23 mouse cellular contexts compared by ENCODE assay signal in the genomic region with DNA sequence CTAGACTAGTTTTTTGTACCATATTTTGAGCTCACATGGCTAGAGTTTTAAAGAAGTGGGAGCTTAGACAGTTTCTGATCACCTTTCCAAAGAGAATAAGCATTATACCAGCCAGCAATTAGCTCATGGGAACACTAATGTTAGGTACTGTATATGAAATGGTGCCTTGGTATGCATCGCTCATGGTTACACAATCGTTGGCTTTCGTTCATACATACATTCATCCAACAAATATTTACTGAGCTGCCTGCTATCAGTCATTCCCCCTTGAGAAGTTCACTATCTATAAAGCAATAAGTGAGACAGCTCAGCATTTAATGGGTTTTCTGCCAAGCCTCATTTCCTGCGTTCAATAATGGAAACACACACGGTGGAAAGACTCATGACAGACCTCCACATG. TPM values are rescaled to one million over a fixed set of nuclear protein-coding genes. Genes with fewer than 3 reads are reported as not detected.
DNase-seq lines count a peak whose midpoint lies in the region; ATAC-seq and TF ChIP-seq lines count a peak whose summit lies in the region.
"Had no signal": no experiment of that assay in that cellular context is flagged by ENCODE, and none has a peak within 500 bp of the region (broad histone marks: within the 10 kb centered on the region; RNA-seq: fewer than 3 reads in every experiment).

No protein-coding gene starts in this region.

- no peak overlapping the region for H3K4me2 ChIP-seq in kidney, embryonic 14.5 days (replicated peaks; ENCODE audit: low read depth, low read length)
- H3K4me2 ChIP-seq: embryonic facial prominence, embryonic 13.5 days; embryonic facial prominence, embryonic 15.5 days; forebrain, embryonic 13.5 days; forebrain, embryonic 15.5 days had no signal

- DNase-seq in 3T3-L1 (ENCODE audit: low read depth, low spot score): peak; percentile 88
- DNase-seq in layer of hippocampus, postnatal 10 days (ENCODE audit: low spot score in 2 of 2): no peak
- DNase-seq in gastrocnemius, adult 18-20 months (ENCODE audit: low spot score): no peak
- DNase-seq: adrenal gland, adult 8-10 months; adrenal gland, postnatal 14 days; adrenal gland, postnatal 36 days; B cell, adult 2 months; cerebellum, adult 18-20 months; cerebellum, adult 8-10 months; cerebellum, adult 9-11 months; cerebellum, postnatal 14 days; cerebellum, postnatal 36 days; embryo, embryonic 11 days; forebrain, postnatal 0 days had no signal

- H3K27me3 ChIP-seq in C2C12 (ENCODE audit: control insufficient read depth, insufficient read depth, insufficient read length): no peaks in the 10 kb centered on the region
- H3K27me3 ChIP-seq in kidney, embryonic 14.5 days (ENCODE audit: control insufficient read depth, insufficient read depth, low read length): no peaks in the 10 kb centered on the region
- H3K27me3 ChIP-seq: embryonic facial prominence, embryonic 13.5 days; embryonic facial prominence, embryonic 15.5 days; forebrain, embryonic 13.5 days; forebrain, embryonic 15.5 days; Patski had no signal

- peaks cover 34% of the 10 kb centered on the region for H3K79me3 ChIP-seq in C2C12 (ENCODE audit: low read depth)

- peaks cover 50% of the 10 kb centered on the region for H3K79me2 ChIP-seq in C2C12 (ENCODE audit: control insufficient read depth, insufficient read depth)

- H3K9me3 ChIP-seq in kidney, embryonic 14.5 days (ENCODE audit: control insufficient read depth, low read length): no peaks in the 10 kb centered on the region
- H3K9me3 ChIP-seq: embryonic facial prominence, embryonic 13.5 days; embryonic facial prominence, embryonic 15.5 days; forebrain, embryonic 13.5 days; forebrain, embryonic 15.5 days had no signal

- H3K4me3 ChIP-seq in C2C12 (ENCODE audit: insufficient read depth, poor library complexity, severe bottlenecking): no peak overlapping the region
- H3K4me3 ChIP-seq in embryonic fibroblast, embryonic 13.5 days (ENCODE audit: insufficient read depth, low read length): no peak overlapping the region
- no peak overlapping the region for H3K4me3 ChIP-seq in kidney, embryonic 14.5 days (ENCODE audit: low read length)
- H3K4me3 ChIP-seq: embryonic facial prominence, embryonic 13.5 days; embryonic facial prominence, embryonic 15.5 days; forebrain, embryonic 13.5 days; forebrain, embryonic 15.5 days had no signal

- no peak overlapping the region for H3K9ac ChIP-seq in kidney, embryonic 14.5 days (ENCODE audit: low read depth, low read length)
- H3K9ac ChIP-seq: embryonic facial prominence, embryonic 13.5 days; embryonic facial prominence, embryonic 15.5 days; forebrain, embryonic 13.5 days; forebrain, embryonic 15.5 days; forebrain, postnatal 0 days had no signal

- no peaks in the 10 kb centered on the region for H3K36me3 ChIP-seq in C2C12 (ENCODE audit: control insufficient read depth, insufficient read depth)
- no peaks in the 10 kb centered on the region; the same call in 1 of the 2 replicates for H3K36me3 ChIP-seq in kidney, embryonic 14.5 days (ENCODE audit: control insufficient read depth, insufficient read depth, low read length)
- H3K36me3 ChIP-seq: forebrain, embryonic 15.5 days had no signal

- peaks cover 6% of the 10 kb centered on the region for H3K4me1 ChIP-seq in embryonic fibroblast, embryonic 13.5 days (ENCODE audit: control insufficient read depth, insufficient read depth, low read length)
- H3K4me1 ChIP-seq in kidney, embryonic 14.5 days (ENCODE audit: control insufficient read depth, insufficient read depth, low read length): peaks cover 8% of the 10 kb centered on the region; the same call in 1 of the 2 replicates

- peak overlapping the region; percentile 74; the same call in 1 of the 2 replicates for H3K27ac ChIP-seq in embryonic fibroblast, embryonic 13.5 days (ENCODE audit: insufficient read depth, low read length)
- no peak overlapping the region for H3K27ac ChIP-seq in kidney, embryonic 14.5 days (ENCODE audit: low read depth, low read length)
- H3K27ac ChIP-seq: embryonic facial prominence, embryonic 13.5 days; embryonic facial prominence, embryonic 15.5 days; forebrain, embryonic 13.5 days; forebrain, embryonic 15.5 days had no signal

- WGBS in kidney, embryonic 14.5 days: 90% methylated on average over 5 of the region's 5 CpGs

- no peak for ATAC-seq in kidney, embryonic 14.5 days (ENCODE audit: low FRiP score, low TSS enrichment)
- ATAC-seq: activated CD4-positive, CD25-positive, alpha-beta regulatory T cell, adult 4 months; forebrain, embryonic 13.5 days; forebrain, embryonic 15.5 days; forebrain, postnatal 0 days; Patski had no signal

- no peak for TF ChIP-seq POLR2A in embryonic fibroblast, embryonic 13.5 days (IDR thresholded peaks at IDR 0.05; ENCODE audit: low read depth, low read length)

- H3ac ChIP-seq in C2C12 (ENCODE audit: control insufficient read depth, insufficient read length, low read depth): no peak overlapping the region

- no peak for TF ChIP-seq CTCF in C2C12 (IDR thresholded peaks at IDR 0.05; ENCODE audit: control insufficient read depth, insufficient read depth, insufficient read length)
- TF ChIP-seq CTCF in embryonic fibroblast, embryonic 13.5 days (IDR thresholded peaks at IDR 0.05; ENCODE audit: borderline replicate concordance, insufficient read depth, low read length): no peak

TF ChIP-seq in C2C12, 6 proteins besides CTCF, POLR2A, EP300 and RAD21:
- peak; percentile 60 for TF ChIP-seq CEBPB (IDR thresholded peaks at IDR 0.05; ENCODE audit: low read depth)
- TF ChIP-seq MAX (IDR thresholded peaks at IDR 0.05): no peak

RNA-seq across cellular contexts. Expression of gene Tbc1d23, which starts 4.9 kb away (rescaled TPM):
- polyA plus RNA-seq in C2C12 (2012; fragmentation: generic; extraction: Trizol): 5.3 TPM
- polyA plus RNA-seq in embryonic fibroblast, embryonic 13.5 days (2011; ENCODE audit: insufficient read length, low read depth, missing spikeins): 47.6 and 52.5 TPM in 2 replicates
- total RNA-seq in layer of hippocampus, postnatal 10 days (2021): 10 to 100 TPM; 42.0 to 55.3 TPM
- total RNA-seq in gastrocnemius, adult 18-20 months (2021): 10 to 100 TPM; 16.6 to 19.6 TPM
- 28.1 and 31.2 TPM in 2 replicates for polyA plus RNA-seq in kidney, embryonic 14.5 days (2014; fragmentation: Nextera tagmentation; extraction: Ambion mirVana)

RNA-seq across cellular contexts. Expression of gene Nit2, which starts 59.3 kb away (rescaled TPM):
- 24.1 TPM for polyA plus RNA-seq in C2C12 (2012; fragmentation: generic; extraction: Trizol)
- polyA plus RNA-seq in embryonic fibroblast, embryonic 13.5 days (2011; ENCODE audit: insufficient read length, low read depth, missing spikeins): 70.7 and 91.4 TPM in 2 replicates
- 10 to 100 TPM; 21.3 to 23.8 TPM for total RNA-seq in layer of hippocampus, postnatal 10 days (2021)
- 10 to 100 TPM; 19.2 to 22.5 TPM for total RNA-seq in gastrocnemius, adult 18-20 months (2021)
- 90.9 and 101 TPM in 2 replicates for polyA plus RNA-seq in kidney, embryonic 14.5 days (2014; fragmentation: Nextera tagmentation; extraction: Ambion mirVana)
